Mouse (Mus musculus): ENCODE results near the gene Eml4. TPM values are rescaled to one million over a fixed set of nuclear protein-coding genes. Genes with fewer than 3 reads are reported as not detected.

The Eml4 gene
- polyA plus RNA-seq, 1 experiment from 2014 or later = 34.0 TPM

DNA sequence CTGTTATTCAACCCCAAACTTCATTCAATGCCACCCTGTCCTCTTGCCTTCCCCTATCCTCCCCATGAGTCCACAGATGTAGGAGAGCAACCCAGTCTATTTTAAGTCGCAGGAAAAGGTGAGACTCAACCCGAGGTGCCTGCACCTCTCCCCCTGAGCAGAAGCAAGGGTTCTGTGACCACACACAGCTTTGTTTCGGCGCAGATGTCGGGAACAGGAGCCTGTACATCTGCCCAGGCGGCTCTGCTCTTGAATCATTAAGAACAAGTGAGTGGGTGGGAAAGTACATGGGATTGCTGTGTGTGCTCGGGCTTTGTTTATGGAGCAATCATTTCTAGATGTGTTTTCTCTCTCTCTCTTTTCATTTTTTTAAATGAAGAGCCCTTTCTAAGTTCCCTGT lies 174.0 kb downstream of the Eml4 start:
- no peak for ATAC-seq (replicated peaks)
- WGBS = 62% methylated on average over 7 of the region's 7 CpGs

GRCm38 (mm10) chr17:83525596-83525995 lies 174.9 kb downstream of the Eml4 start:
- no peak overlapping the region for H3K4me2 ChIP-seq
- no peak overlapping the region for H3K27ac ChIP-seq
- no peak for ATAC-seq (replicated peaks)
- no peaks in the 10 kb centered on the region for H3K36me3 ChIP-seq (replicated peaks)
- H3K9ac ChIP-seq = no peak overlapping the region
- H3K4me3 ChIP-seq = no peak overlapping the region
- H3K4me1 ChIP-seq = peaks cover 17% of the 10 kb centered on the region
- H3K27me3 ChIP-seq (replicated peaks) = no peaks in the 10 kb centered on the region; the same call in 1 of the 2 replicates
- no peaks in the 10 kb centered on the region for H3K9me3 ChIP-seq
- WGBS = 6% methylated on average over 8 of the region's 8 CpGs

More for the DNA sequence above, 174.0 kb downstream of the Eml4 start:
- Histone ChIP-seq H3K4me3 (no peak overlapping the region), H3K27me3 (replicated peaks) (no peaks in the 10 kb centered on the region; the same call in 1 of the 2 replicates), H3K4me2 (no peak overlapping the region), H3K9ac (no peak overlapping the region), H3K4me1 (peaks cover 17% of the 10 kb centered on the region), H3K9me3 (no peaks in the 10 kb centered on the region), H3K27ac (no peak overlapping the region), H3K36me3 (replicated peaks) (no peaks in the 10 kb centered on the region)

DNA sequence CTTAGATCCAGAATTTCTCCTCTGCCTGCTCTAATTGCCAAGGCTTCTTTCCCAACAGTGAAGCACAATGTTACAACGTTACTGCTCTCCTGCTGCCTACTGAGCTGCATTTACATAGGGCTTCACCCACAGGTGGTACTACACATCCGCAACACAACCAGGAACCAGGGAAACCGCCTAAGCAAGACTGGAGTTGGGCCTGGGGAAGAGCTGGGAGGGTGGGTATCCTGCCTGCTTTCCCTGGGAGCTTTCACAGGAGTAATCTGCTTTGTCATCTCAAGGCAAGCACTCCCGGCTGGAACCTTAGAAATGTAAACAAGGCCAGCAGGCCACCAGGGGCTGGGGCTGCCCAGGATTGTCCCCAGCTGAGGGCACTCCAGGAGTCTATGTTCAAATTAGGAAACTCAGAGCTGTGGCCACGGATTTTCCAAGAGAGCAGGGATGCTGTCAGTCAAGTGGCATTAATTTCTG lies 175.4 kb downstream of the Eml4 start:
- Histone ChIP-seq H3K27me3 (replicated peaks) (no peaks in the 10 kb centered on the region; the same call in 1 of the 2 replicates), H3K4me3 (no peak overlapping the region), H3K4me1 (peaks cover 17% of the 10 kb centered on the region), H3K27ac (no peak overlapping the region), H3K9ac (no peak overlapping the region), H3K4me2 (no peak overlapping the region), H3K36me3 (replicated peaks) (no peaks in the 10 kb centered on the region), H3K9me3 (no peaks in the 10 kb centered on the region)
- ATAC-seq (replicated peaks) = no peak; the same call in 1 of the 2 replicates
- WGBS = 6% methylated on average over 5 of the region's 5 CpGs

GRCm38 (mm10) chr17:83526624-83527532 lies 176.1 kb downstream of the Eml4 start:
- Histone ChIP-seq H3K9ac (no peak overlapping the region), H3K4me2 (peak overlapping the region; percentile 12; the same call in 1 of the 2 replicates), H3K9me3 (no peaks in the 10 kb centered on the region), H3K27me3 (replicated peaks) (no peaks in the 10 kb centered on the region; the same call in 1 of the 2 replicates), H3K36me3 (replicated peaks) (no peaks in the 10 kb centered on the region), H3K27ac (no peak overlapping the region), H3K4me3 (no peak overlapping the region), H3K4me1 (peaks cover 17% of the 10 kb centered on the region)
- ATAC-seq (replicated peaks) = peak; percentile 71
- 22% methylated on average over 13 of the region's 13 CpGs for WGBS

GRCm38 (mm10) chr17:83527651-83528381 lies 177.1 kb downstream of the Eml4 start:
- Histone ChIP-seq H3K27ac (no peak overlapping the region), H3K4me1 (peaks cover 17% of the 10 kb centered on the region), H3K27me3 (replicated peaks) (no peaks in the 10 kb centered on the region; the same call in 1 of the 2 replicates), H3K9me3 (no peaks in the 10 kb centered on the region), H3K4me2 (peak overlapping the region; percentile 12; the same call in 1 of the 2 replicates), H3K4me3 (no peak overlapping the region), H3K36me3 (replicated peaks) (no peaks in the 10 kb centered on the region), H3K9ac (no peak overlapping the region)
- ATAC-seq (replicated peaks) = peak; percentile 67
- WGBS = 22% methylated on average over 17 of the region's 17 CpGs

Other genes with a start within 250 kb of the Eml4 start
- gene Pkdcc, start 135.6 kb upstream of the Eml4 start, polyA plus RNA-seq (2015; fragmentation: Nextera tagmentation; extraction: Ambion mirVana) = 4.3 and 5.5 TPM in 2 replicates
- gene Cox7a2l, start 166.4 kb downstream of the Eml4 start, polyA plus RNA-seq (2015; fragmentation: Nextera tagmentation; extraction: Ambion mirVana) = 172 and 176 TPM in 2 replicates

Measured in midbrain, embryonic 15.5 days (tissue).